Mouse (Mus musculus) C3H10T1/2 (cell line): ENCODE results near the gene Rcor1. TPM values are rescaled to one million over a fixed set of nuclear protein-coding genes. Genes with fewer than 3 reads are reported as not detected.

Experiments used
- polyA plus RNA-seq, 2 experiments: library from polyadenylated mRNA; unstranded; fragments of >200 nt; fragmentation: generic; extraction: Trizol; gene quantifications; one replicate each; pipeline ENCODE4 v1.2.1; 2012; ENCODE audit warnings: missing spikeins in 2 of 2

Gene Rcor1
- 1 to 10 TPM in 1 of 2 experiments, under 1 TPM in 1; 0.51 to 8.3 TPM for polyA plus RNA-seq

DNA sequence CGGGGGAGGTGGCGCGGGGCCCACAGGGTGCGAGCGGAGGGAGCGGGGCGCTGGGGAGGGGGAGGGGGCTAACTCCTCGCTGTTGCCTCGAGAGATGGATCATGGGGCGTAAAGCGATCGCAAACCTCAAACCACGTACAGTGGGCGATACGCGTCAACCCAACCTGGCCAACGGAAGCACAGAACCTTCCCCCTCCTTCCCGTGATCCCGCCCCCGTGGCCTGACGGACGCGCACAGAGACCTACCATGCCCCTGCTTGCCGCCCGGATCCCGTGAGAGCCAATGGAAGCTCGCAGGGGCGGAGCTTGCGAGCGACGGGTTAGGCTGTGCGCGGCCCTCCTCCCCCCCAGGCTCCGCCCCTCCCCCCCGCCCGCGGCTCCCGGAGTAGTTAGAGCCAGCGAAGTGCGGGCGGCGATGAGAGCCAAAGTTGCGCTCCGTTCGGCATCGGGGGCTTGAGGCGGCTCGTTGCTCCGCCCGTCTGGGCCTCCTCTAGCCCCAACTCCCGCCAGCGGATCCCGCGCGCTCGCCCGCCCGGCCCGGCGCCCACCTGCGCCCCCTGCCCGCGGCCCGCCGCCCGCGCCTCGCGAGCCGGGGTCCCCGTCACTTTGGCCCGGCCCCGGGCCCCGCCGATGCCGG lies at the start of gene Rcor1:
Gene Rcor1 (plus strand): TSS at position 376 of the 637 bp plus-strand sequence.

Other genes starting within 250 kb of the Rcor1 start
- 1 to 10 TPM; 2.0 to 5.1 TPM for gene Mok, start 198.4 kb upstream of the Rcor1 start, polyA plus RNA-seq
- 1 to 10 TPM in 1 of 2 experiments, under 1 TPM in 1; 0.48 to 4.0 TPM for gene Zfp839, start 189.1 kb upstream of the Rcor1 start, polyA plus RNA-seq
- gene Cinp, start 150.2 kb upstream of the Rcor1 start, polyA plus RNA-seq = 10 to 100 TPM; 39.8 to 40.9 TPM
- gene Tecpr2, start 150.1 kb upstream of the Rcor1 start, polyA plus RNA-seq = 1 to 10 TPM in 1 of 2 experiments, under 1 TPM in 1; 0.44 to 3.1 TPM
- gene Ankrd9, start 60.3 kb upstream of the Rcor1 start, polyA plus RNA-seq = 10 to 100 TPM; 11.3 to 12.7 TPM
- 10 to 100 TPM in 1 of 2 experiments, 1 to 10 TPM in 1; 2.0 to 10.1 TPM for gene Traf3, start 127.0 kb downstream of the Rcor1 start, polyA plus RNA-seq
- not detected for gene 4930595D18Rik, start 145.1 kb downstream of the Rcor1 start, polyA plus RNA-seq
- gene Amn, start 231.7 kb downstream of the Rcor1 start, polyA plus RNA-seq = under 1 TPM; 0.12 to 0.20 TPM